Mouse (Mus musculus) hindbrain, embryonic 10.5 days (tissue): ENCODE measurements around the gene Nat10. TPM values are rescaled to one million over a fixed set of nuclear protein-coding genes. Genes with fewer than 3 reads are reported as not detected.
A peak's percentile ranks its signal among the peaks of the same experiment; 100 is the strongest.

Experiments used
- DNase-seq: peaks from one replicate; pipeline ENCODE4 v3.0.0-alpha.2; 2017; ENCODE audit warnings: low spot score
- H3K27ac ChIP-seq: fragments of 300-500 bp; sonication (generic); 2 replicates; pipeline ENCODE4 v1.5.1; 2016; ENCODE audit warnings: mild to moderate bottlenecking, moderate library complexity
- H3K27me3 ChIP-seq: fragments of 300-500 bp; sonication (generic); 2 replicates; pipeline ENCODE4 v1.6.1; 2016; ENCODE audit warnings: mild to moderate bottlenecking; ENCODE audit not compliant: poor library complexity, insufficient read depth, severe bottlenecking
- H3K36me3 ChIP-seq: fragments of 300-500 bp; sonication (generic); 2 replicates; pipeline ENCODE4 v1.6.1; 2016; ENCODE audit warnings: mild to moderate bottlenecking, moderate library complexity
- H3K4me1 ChIP-seq: fragments of 300-500 bp; sonication (generic); replicated peaks from 2 replicates; pipeline ENCODE4 v1.6.1; 2016; ENCODE audit warnings: mild to moderate bottlenecking
- H3K4me3 ChIP-seq: fragments of 300-500 bp; sonication (generic); 2 replicates; pipeline ENCODE4 v1.5.1; 2016; ENCODE audit warnings: mild to moderate bottlenecking, moderate library complexity
- H3K9me3 ChIP-seq: fragments of 300-500 bp; sonication (generic); 2 replicates; pipeline ENCODE4 v1.6.1; 2016; ENCODE audit warnings: mild to moderate bottlenecking, moderate library complexity
- WGBS: fragments of 180-500 bp; shearing (Covaris S2); methylation state at CpG from one replicate; pipeline ENCODE4 v1.1.7; 2016; 5-methylcytosine and 5-hydroxymethylcytosine counted together
- polyA plus RNA-seq: library from polyadenylated mRNA; unstranded; fragments of >200 nt; fragmentation: Nextera tagmentation; extraction: Ambion mirVana; gene quantifications from 2 replicates; pipeline ENCODE4 v1.2.1, GENCODE M21; 2016

The Nat10 gene
- polyA plus RNA-seq, 1 experiment from 2014 or later = 26.3 TPM

DNA sequence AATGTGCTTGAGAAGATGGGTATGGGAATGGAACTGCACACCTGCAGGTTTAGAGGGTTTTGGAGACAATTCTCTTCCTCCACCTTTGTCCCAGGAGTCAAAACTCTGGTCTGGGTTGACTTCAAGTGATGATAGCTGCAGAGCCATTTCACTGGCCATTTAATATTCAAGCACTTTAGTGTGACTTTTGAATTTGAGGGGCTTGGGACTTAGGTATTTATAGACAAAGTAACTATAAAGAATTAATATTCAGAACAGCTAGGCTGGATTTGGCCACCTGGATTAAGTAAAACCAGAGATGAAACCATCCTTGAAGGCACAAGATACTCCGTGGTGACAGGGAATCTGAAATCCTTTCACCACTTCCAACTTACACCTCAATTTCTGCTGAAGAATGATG, 1.4 kb upstream of the Nat10 start:
- Histone ChIP-seq H3K4me3 (0 out of 2 replicates have a peak overlapping the region, but pooled peaks have one; percentile 78), H3K4me1 (peaks cover 24% of the 10 kb centered on the region), H3K27ac (no peak overlapping the region), H3K27me3 (no peaks in the 10 kb centered on the region), H3K36me3 (peaks cover 30% of the 10 kb centered on the region), H3K9me3 (no peaks in the 10 kb centered on the region)
- 69% methylated on average over 1 of the region's 1 CpGs for WGBS
- no peak for DNase-seq

DNA sequence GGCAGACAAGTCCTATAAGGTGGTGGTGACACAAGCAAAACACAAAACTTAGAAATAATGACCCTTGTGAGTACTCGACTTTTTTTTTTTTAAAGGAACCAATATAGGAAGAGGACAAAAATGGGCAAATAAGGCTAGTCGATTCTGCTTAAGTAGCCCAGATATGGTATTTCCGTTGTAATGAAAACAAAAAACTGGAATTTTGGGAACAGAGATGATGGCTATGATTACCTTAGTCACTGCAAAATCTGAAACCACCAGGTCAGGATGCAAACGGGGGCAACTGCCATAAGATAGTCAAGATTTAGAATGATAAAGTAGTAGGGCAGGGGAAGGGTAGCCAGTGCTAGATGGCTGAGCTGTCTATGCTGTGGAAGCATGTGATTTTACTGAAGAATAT, 923 bp upstream of the Nat10 start:
- no peak overlapping the region for H3K27ac ChIP-seq
- H3K27me3 ChIP-seq = no peaks in the 10 kb centered on the region
- no peak for DNase-seq
- H3K4me3 ChIP-seq = peak overlapping the region; percentile 78
- peaks cover 28% of the 10 kb centered on the region for H3K36me3 ChIP-seq
- H3K4me1 ChIP-seq = peaks cover 24% of the 10 kb centered on the region
- 42% methylated on average over 4 of the region's 4 CpGs for WGBS
- H3K9me3 ChIP-seq = no peaks in the 10 kb centered on the region

- peak overlapping the region; percentile 82 for H3K27ac ChIP-seq
- WGBS = 1% methylated on average over 12 of the region's 12 CpGs
- no peak for DNase-seq
Observed at GRCm38 (mm10) chr2:103760421-103760820, 649 bp downstream of the Nat10 start.

DNA sequence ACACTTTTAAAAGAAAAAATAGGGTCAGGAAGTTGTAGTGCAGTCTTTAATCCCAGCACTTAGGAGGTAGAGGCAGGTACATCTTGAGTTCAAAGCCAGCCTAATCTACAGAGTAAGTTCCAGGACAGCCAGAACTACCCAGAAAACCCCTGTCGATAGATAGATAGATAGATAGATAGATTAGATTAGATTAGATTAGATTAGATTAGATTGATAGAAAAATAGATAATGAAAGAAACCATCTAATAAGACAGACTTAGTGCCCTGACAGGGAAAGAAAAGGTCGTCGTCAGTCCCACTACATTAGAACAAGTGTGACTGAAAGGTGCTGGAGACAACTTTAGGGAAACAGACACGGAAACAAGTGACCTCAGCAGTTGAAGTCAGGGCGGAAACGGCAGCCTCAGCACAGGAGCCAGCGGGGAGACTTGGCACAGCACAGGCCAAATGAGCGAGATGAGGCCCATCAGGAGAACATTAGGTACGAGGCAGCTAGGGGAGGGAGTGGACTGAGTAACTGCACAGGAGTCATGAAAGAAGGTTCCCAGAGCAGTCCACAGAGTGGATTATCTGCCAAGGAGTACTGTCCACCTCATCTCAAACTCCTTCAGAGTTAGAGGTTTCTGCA, 5.5 kb downstream of the Nat10 start:
- WGBS = 93% methylated on average over 9 of the region's 9 CpGs
- Histone ChIP-seq H3K9me3 (no peaks in the 10 kb centered on the region), H3K4me3 (no peak overlapping the region), H3K4me1 (peaks cover 11% of the 10 kb centered on the region), H3K27ac (no peak overlapping the region), H3K36me3 (peaks cover 66% of the 10 kb centered on the region), H3K27me3 (no peaks in the 10 kb centered on the region)
- DNase-seq = no peak

More at GRCm38 (mm10) chr2:103760421-103760820, 649 bp downstream of the Nat10 start:
- H3K4me1 ChIP-seq = peaks cover 24% of the 10 kb centered on the region
- no peaks in the 10 kb centered on the region for H3K27me3 ChIP-seq
- H3K36me3 ChIP-seq = peaks cover 29% of the 10 kb centered on the region
- H3K4me3 ChIP-seq = peak overlapping the region; percentile 78
- H3K9me3 ChIP-seq = no peaks in the 10 kb centered on the region

DNA sequence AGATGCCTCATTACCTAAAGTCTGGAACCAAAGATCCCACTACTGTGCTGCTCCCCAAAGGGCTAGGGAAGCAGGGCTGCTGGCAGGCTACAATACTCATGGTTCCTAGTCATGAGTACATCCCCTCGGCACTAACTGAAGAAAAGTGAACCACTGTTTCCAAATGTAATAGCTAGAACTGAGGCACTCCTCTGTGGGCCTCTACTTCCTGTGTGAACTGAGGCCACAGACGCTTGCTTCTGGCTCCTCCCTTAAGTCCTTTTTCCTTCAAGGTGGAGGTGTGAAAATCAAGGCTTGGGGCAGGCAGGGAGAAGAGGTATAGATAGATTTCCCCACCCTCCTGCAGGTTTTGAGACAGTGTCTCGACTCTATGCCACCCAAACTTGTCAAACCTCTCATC, 6.5 kb downstream of the Nat10 start:
- no peaks in the 10 kb centered on the region for H3K9me3 ChIP-seq
- DNase-seq = no peak
- H3K36me3 ChIP-seq = peaks cover 76% of the 10 kb centered on the region
- no peak overlapping the region for H3K4me3 ChIP-seq
- no peaks in the 10 kb centered on the region for H3K27me3 ChIP-seq
- 92% methylated on average over 3 of the region's 3 CpGs for WGBS
- no peak overlapping the region for H3K27ac ChIP-seq
- peaks cover 2% of the 10 kb centered on the region for H3K4me1 ChIP-seq

DNA sequence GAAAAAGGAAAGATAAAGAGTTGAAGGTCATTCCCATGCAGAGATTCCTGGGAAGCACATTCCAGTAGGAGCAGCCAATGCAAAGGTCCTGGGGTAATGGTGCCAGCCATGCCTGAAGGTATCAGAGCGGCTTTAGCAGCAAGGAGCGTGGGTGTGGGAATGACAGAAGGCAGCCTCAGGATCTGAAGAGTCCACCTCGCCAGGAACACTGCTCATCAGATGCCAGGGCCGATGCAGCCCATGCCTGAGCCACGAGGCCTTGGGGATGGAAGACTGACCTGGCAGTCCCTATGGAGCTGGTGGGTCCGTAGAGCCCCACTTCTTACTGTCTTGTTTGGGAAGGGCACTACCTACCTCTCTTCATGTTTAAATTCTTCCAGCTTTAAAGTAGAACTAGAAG, 9.3 kb downstream of the Nat10 start:
- Histone ChIP-seq H3K27ac (no peak overlapping the region), H3K4me1 (no peaks in the 10 kb centered on the region), H3K27me3 (no peaks in the 10 kb centered on the region), H3K36me3 (peaks cover 99% of the 10 kb centered on the region), H3K4me3 (no peak overlapping the region), H3K9me3 (no peaks in the 10 kb centered on the region)
- DNase-seq = no peak
- 95% methylated on average over 6 of the region's 6 CpGs for WGBS

DNA sequence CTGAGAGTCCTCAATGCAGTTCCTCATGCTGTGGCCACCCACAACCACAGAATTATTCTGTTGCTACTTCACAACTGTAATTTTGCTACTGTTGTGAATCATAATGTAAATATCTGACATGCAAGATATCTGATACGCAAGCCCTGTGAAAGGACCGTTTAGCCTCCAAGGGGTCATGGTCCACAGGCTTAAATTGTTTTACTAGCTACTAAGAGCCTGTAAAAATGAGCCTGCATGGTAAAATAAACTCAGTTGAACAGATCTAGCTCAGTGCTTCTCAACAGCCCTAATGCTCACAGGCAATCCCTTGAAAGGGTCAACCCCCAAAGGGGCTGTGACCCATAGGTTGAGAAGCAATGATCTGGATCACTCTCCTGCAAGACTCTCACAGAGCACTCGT, 12.0 kb downstream of the Nat10 start:
- 90% methylated on average over 3 of the region's 3 CpGs for WGBS
- DNase-seq = no peak
- no peak overlapping the region for H3K27ac ChIP-seq
- H3K36me3 ChIP-seq = peaks cover 97% of the 10 kb centered on the region
- H3K9me3 ChIP-seq = no peaks in the 10 kb centered on the region
- no peaks in the 10 kb centered on the region for H3K27me3 ChIP-seq
- H3K4me1 ChIP-seq = no peaks in the 10 kb centered on the region
- no peak overlapping the region for H3K4me3 ChIP-seq

DNA sequence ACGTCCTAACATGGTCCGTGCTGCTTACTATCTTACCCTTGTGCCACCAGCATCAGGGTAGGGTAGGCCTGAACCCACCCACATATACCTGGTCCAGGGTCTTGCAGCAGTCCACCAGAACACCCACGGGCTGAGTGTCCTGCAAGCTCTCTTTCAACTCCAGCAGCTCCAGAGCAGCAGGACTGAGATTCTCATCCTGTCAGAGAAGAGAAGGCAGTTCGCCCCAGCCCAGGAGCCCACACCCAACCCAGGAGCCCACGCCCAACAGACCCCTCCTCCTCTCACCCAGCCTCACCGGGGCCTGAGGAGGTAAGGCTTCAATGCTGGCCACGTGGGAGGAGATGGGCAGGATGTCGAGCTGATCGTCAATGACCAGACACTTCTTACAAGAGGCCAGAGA, 13.2 kb downstream of the Nat10 start:
- no peaks in the 10 kb centered on the region for H3K4me1 ChIP-seq
- H3K36me3 ChIP-seq = peaks cover 97% of the 10 kb centered on the region
- DNase-seq = no peak
- no peak overlapping the region for H3K27ac ChIP-seq
- H3K27me3 ChIP-seq = no peaks in the 10 kb centered on the region
- H3K4me3 ChIP-seq = no peak overlapping the region
- WGBS = 91% methylated on average over 9 of the region's 9 CpGs
- no peaks in the 10 kb centered on the region for H3K9me3 ChIP-seq

- H3K27me3 ChIP-seq = no peaks in the 10 kb centered on the region
- H3K36me3 ChIP-seq = peaks cover 98% of the 10 kb centered on the region
- no peak for DNase-seq
- 87% methylated on average over 2 of the region's 2 CpGs for WGBS
- no peaks in the 10 kb centered on the region for H3K4me1 ChIP-seq
- H3K4me3 ChIP-seq = no peak overlapping the region
- no peak overlapping the region for H3K27ac ChIP-seq
- no peaks in the 10 kb centered on the region for H3K9me3 ChIP-seq
Observed at GRCm38 (mm10) chr2:103746761-103747160, 14.3 kb downstream of the Nat10 start.

- no peak for DNase-seq
- Histone ChIP-seq H3K36me3 (peaks cover 98% of the 10 kb centered on the region), H3K4me1 (no peaks in the 10 kb centered on the region), H3K4me3 (no peak overlapping the region), H3K9me3 (no peaks in the 10 kb centered on the region), H3K27me3 (no peaks in the 10 kb centered on the region), H3K27ac (no peak overlapping the region)
- 89% methylated on average over 2 of the region's 2 CpGs for WGBS
Observed at GRCm38 (mm10) chr2:103746096-103746495, 15.0 kb downstream of the Nat10 start.

- no peaks in the 10 kb centered on the region for H3K9me3 ChIP-seq
- no peaks in the 10 kb centered on the region for H3K27me3 ChIP-seq
- 89% methylated on average over 5 of the region's 5 CpGs for WGBS
- no peak for DNase-seq
- H3K4me3 ChIP-seq = no peak overlapping the region
- no peak overlapping the region for H3K27ac ChIP-seq
- H3K4me1 ChIP-seq = no peaks in the 10 kb centered on the region
- peaks cover 98% of the 10 kb centered on the region for H3K36me3 ChIP-seq
Observed at GRCm38 (mm10) chr2:103745481-103745880, 15.6 kb downstream of the Nat10 start.

GRCm38 (mm10) chr2:103743988-103744387, 17.1 kb downstream of the Nat10 start:
- no peak overlapping the region for H3K4me3 ChIP-seq
- no peaks in the 10 kb centered on the region for H3K4me1 ChIP-seq
- peak; percentile 75 for DNase-seq
- no peaks in the 10 kb centered on the region for H3K27me3 ChIP-seq
- H3K9me3 ChIP-seq = no peaks in the 10 kb centered on the region
- WGBS = 85% methylated on average over 7 of the region's 7 CpGs
- peaks cover 97% of the 10 kb centered on the region for H3K36me3 ChIP-seq
- no peak overlapping the region for H3K27ac ChIP-seq

- no peaks in the 10 kb centered on the region for H3K9me3 ChIP-seq
- DNase-seq = no peak
- peaks cover 97% of the 10 kb centered on the region for H3K36me3 ChIP-seq
- H3K4me3 ChIP-seq = no peak overlapping the region
- 0 out of 2 replicates have a peak overlapping the region, but pooled peaks have one; percentile 9 for H3K27ac ChIP-seq
- WGBS = 94% methylated on average over 2 of the region's 2 CpGs
- no peaks in the 10 kb centered on the region for H3K27me3 ChIP-seq
- no peaks in the 10 kb centered on the region for H3K4me1 ChIP-seq
Observed at GRCm38 (mm10) chr2:103743536-103743935, 17.5 kb downstream of the Nat10 start.

DNA sequence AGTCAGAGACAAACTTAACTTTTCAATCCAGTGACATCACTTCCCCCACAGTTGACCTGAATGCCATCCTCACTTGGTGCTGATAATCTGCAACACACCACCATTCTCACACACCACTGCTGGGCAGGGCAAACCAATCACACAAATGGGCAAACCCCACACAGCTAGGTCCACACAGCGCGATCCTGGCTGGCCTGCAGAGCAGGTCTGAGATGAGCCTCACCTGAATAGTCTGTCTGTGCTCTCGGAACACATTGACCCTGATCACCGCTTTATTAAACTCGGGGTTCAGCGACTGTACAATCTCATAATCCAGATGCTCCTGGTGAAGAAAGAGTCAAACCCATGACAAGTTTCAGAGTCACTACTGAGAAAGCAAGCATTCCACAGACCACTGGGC, 18.2 kb downstream of the Nat10 start:
- DNase-seq = no peak
- no peaks in the 10 kb centered on the region for H3K4me1 ChIP-seq
- H3K27ac ChIP-seq = no peak overlapping the region
- H3K9me3 ChIP-seq = no peaks in the 10 kb centered on the region
- H3K27me3 ChIP-seq = no peaks in the 10 kb centered on the region
- 95% methylated on average over 6 of the region's 6 CpGs for WGBS
- no peak overlapping the region for H3K4me3 ChIP-seq
- H3K36me3 ChIP-seq = peaks cover 91% of the 10 kb centered on the region
